Mouse (Mus musculus) erythroblast, embryonic 14.5 days (primary cell): Measurements from ENCODE around the gene Wrnip1.

Experiments
- GATA1 ChIP-seq: IDR thresholded peaks from 2 replicates; pipeline ENCODE4 v1.6.1; 2012; ENCODE audit warnings: low read length, inconsistent platforms, mixed read lengths
- TAL1 ChIP-seq: IDR thresholded peaks from 3 replicates; pipeline ENCODE4 v1.6.1; 2012; ENCODE audit warnings: low read length, inconsistent platforms, mixed read lengths

GRCm38 (mm10) chr13:32768104-32768503, 33.7 kb upstream of the Wrnip1 start:
- TF ChIP-seq GATA1, result no peak
- no peak for TF ChIP-seq TAL1
